Mouse (Mus musculus): ENCODE measurements around the gene Arf5.

The Arf5 gene

GRCm38 (mm10) chr6:28423313-28423712 is at the start of gene Arf5:
Arf5 (plus strand) TSS chr6:28423560.
- DNase-seq (ENCODE audit: low read depth, low spot score): peak; percentile 90

- peak; percentile 30 for DNase-seq (ENCODE audit: low read depth, low spot score)
Measured at GRCm38 (mm10) chr6:28381983-28382382, 41.4 kb upstream of the Arf5 start.

GRCm38 (mm10) chr6:28385169-28385568 is 38.2 kb upstream of the Arf5 start:
- no peak for DNase-seq (ENCODE audit: low read depth, low spot score)

- DNase-seq (ENCODE audit: low read depth, low spot score): no peak
Measured at GRCm38 (mm10) chr6:28389038-28389437, 34.3 kb upstream of the Arf5 start.

GRCm38 (mm10) chr6:28396051-28396852 is 27.1 kb upstream of the Arf5 start:
- no peak for DNase-seq (ENCODE audit: low read depth, low spot score)

GRCm38 (mm10) chr6:28396853-28397457 is 26.4 kb upstream of the Arf5 start:
- DNase-seq (ENCODE audit: low read depth, low spot score): peak; percentile 9

- peak; percentile 34 for DNase-seq (ENCODE audit: low read depth, low spot score)
Measured at GRCm38 (mm10) chr6:28397681-28398203, 25.6 kb upstream of the Arf5 start, which contains the start of gene Zfp800. Zfp800 (minus strand) TSS chr6:28398005.

- no peak for DNase-seq (ENCODE audit: low read depth, low spot score)
Measured at GRCm38 (mm10) chr6:28398726-28399125, 24.6 kb upstream of the Arf5 start.

GRCm38 (mm10) chr6:28399791-28400190 is 23.6 kb upstream of the Arf5 start:
- DNase-seq (ENCODE audit: low read depth, low spot score): peak; percentile 39

- peak; percentile 65 for DNase-seq (ENCODE audit: low read depth, low spot score)
Measured at GRCm38 (mm10) chr6:28410053-28410452, 13.3 kb upstream of the Arf5 start.

GRCm38 (mm10) chr6:28411236-28411635 is 12.1 kb upstream of the Arf5 start:
- no peak for DNase-seq (ENCODE audit: low read depth, low spot score)

GRCm38 (mm10) chr6:28416981-28417380 is 6.4 kb upstream of the Arf5 start:
- DNase-seq (ENCODE audit: low read depth, low spot score): no peak

- no peak for DNase-seq (ENCODE audit: low read depth, low spot score)
Measured at GRCm38 (mm10) chr6:28418449-28418848, 4.9 kb upstream of the Arf5 start.

- no peak for DNase-seq (ENCODE audit: low read depth, low spot score)
Measured at GRCm38 (mm10) chr6:28419673-28420072, 3.7 kb upstream of the Arf5 start.

GRCm38 (mm10) chr6:28420361-28420760 is 3.0 kb upstream of the Arf5 start:
- DNase-seq (ENCODE audit: low read depth, low spot score): no peak

- peak; percentile 28 for DNase-seq (ENCODE audit: low read depth, low spot score)
Measured at GRCm38 (mm10) chr6:28420865-28421264, 2.5 kb upstream of the Arf5 start.

GRCm38 (mm10) chr6:28421469-28422000 is 1.8 kb upstream of the Arf5 start:
- peak; percentile 98 for DNase-seq (ENCODE audit: low read depth, low spot score)

GRCm38 (mm10) chr6:28422651-28423290 is 589 bp upstream of the Arf5 start:
- no peak for DNase-seq (ENCODE audit: low read depth, low spot score)

- peak; percentile 67 for DNase-seq (ENCODE audit: low read depth, low spot score)
Measured at GRCm38 (mm10) chr6:28423767-28424695, 671 bp downstream of the Arf5 start.

- DNase-seq (ENCODE audit: low read depth, low spot score): no peak
Measured at GRCm38 (mm10) chr6:28425019-28425418, 1.7 kb downstream of the Arf5 start.
